Mouse (Mus musculus) right cerebral cortex, postnatal 10 days (tissue): Measurements from ENCODE around the gene Acad12.
A peak's percentile ranks its signal among the peaks of the same experiment; 100 is the strongest.

Source experiments
- DNase-seq, 2 experiments: peaks; one replicate each; pipeline ENCODE4 v3.0.0; 2021; ENCODE audit warnings: low spot score in 2 of 2

Acad12 gene

DNA sequence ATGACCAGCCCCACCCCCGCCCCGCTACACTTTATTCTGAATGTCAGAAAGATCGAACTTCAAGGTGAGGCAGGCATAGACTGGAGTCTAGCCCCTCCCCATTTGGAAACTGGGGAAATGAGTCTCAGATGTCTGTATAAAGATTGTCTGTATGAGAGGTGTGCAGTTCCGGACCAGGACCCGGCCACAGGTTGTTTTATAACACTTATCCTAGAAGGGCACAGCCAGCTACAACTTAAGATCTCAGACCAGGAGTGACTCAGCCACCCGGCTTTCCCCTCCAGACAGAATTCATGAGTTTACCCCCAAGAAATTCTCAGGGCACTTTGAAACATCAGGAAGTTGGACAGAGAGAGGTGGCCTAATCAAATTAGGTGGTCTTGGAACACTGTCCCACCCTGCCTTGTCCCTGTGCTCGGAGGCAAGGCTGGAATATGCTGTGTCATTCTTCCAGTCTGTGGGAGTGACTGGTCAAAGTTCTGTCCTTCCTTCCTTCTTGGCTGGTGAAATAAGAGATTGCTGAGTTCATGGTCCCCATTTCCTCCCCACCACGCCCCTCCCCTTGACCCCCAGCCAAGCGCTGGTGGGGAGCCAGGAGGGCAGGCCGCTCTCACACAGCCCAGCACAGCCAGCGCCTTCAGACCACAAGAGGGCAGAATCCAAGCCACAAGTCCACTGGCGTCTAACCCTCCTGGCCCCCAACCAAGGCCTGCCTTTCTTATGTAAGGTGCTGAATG lies 34.8 kb downstream of the Acad12 start:
- DNase-seq: peak; percentile 80 to 85

DNA sequence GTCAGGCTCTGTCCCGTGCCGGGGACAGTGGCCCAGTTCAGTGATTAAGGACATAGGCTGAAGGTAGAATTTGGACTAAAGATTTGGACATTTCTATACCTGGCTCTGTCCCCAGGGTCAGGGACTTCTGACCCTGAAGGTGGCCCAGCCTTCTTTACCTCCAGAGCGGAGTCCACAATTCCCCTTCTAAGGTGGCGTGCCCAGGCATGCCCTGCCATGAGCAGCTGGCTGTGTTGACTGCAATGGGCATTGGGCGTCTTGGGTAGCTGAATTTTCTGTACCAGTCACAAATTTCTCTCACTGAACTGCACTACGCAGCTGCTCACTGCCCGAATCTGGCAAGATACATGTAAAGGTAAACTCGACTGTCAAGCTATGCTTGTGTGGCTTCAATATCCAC lies 36.8 kb downstream of the Acad12 start:
- DNase-seq: no peak

DNA sequence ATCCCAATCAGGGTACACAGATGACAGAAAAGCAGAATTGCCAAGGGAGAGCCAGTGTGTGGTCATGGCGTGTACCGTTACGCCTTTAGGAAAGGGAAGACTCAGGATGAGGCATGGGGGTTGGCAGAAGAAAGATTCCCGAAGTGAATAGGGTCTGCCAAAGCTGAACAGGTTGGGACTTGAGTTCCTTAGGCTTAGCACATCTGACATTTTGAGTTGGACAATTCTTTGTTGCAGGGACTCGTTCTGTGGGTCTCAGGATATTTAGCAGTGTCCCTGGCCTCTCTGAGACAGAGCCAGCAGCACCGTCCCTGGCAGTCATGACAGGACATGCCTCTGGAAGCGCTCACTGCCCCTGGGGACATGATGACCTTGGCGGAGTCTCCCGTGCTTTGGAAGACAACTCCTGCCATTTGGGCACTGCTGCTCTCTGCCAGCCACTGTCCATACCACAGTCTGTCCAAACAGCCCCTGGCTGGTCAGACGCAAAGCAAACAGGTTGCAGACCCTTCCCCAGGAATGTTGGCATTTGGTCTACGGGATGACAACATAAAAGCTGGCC lies 41.7 kb downstream of the Acad12 start:
- no peak for DNase-seq

DNA sequence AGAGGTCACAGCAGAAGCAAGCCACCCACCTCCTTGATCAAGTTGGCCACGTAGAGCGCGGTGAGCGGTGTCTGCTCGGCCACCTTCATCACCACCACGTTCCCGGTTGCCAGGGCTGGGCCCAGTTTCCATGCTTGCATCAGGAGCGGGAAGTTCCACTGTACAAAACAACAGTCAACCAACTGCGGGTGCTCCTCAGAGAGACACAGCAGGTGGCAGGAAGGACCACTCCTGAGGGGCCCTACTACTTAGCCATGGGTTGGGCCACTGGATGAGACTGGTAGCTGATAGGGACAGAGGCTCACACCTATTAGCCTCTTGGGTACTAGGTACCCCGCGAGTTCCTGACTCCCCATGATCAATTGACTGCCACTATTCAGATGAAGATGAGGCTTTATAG lies 42.9 kb downstream of the Acad12 start:
- no peak for DNase-seq

DNA sequence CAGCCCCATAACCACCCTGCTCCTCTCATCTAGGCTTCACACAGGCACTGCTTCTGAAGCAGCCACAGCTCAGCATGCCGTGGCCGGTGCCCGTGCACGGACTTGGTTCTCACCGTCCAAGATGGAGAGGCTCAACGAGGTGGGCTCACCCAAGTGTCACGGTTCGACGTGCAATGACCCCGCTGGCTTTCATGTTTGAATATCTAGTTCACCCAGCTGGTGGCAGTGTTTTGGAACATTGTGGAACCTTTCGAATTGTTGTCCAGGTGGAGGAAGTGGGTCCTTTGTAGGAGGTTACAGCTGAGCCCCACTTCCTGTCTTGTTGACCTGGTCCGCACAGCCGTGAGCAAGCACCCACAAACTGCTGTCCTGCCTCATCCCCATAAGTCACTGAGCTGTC lies 44.6 kb downstream of the Acad12 start:
- no peak for DNase-seq

DNA sequence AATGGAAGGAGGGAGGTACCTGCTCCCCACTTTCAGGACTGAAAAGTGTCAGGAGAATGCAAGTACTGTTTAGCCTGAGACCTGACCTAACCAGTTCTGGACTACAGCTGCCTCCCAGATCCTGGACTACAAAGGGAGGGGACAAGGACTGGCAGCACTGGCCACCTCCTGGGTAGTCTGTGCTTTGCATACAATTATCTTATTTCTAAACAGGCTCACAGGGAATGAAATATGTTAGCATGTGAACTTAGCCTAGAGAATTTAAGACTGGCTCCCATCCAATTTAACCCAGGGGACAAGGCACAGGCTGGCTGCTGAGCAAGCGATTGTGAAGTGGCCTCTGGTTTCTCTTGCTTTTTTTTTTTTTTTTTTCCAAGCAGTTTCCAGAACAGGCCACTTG lies 48.0 kb downstream of the Acad12 start:
- no peak for DNase-seq

DNA sequence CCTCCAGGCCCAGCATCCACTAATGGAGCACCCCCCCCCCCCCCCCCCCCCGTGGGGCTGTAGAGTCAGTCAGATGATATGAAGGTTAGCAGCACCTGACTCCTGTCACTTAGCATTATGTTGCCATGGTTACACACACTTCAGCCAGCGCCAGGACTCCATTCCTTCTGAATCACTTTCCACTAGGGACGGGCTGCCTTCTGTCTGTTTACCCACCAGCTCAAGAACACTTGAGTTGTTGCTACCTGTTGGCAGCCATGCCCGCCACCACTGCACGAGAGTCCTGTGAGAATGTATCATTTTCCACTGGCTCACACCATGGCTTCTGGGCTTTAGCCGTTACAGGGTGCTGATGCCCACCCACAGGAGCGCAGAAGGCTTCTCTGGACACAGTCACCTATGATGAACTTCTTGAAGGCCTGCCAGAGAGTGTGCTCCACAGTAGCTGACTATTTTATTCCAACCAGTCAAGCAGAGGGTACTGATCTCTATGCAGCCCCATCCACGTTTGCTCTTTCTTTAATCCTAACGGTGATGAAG lies 48.8 kb downstream of the Acad12 start:
- DNase-seq: no peak

DNA sequence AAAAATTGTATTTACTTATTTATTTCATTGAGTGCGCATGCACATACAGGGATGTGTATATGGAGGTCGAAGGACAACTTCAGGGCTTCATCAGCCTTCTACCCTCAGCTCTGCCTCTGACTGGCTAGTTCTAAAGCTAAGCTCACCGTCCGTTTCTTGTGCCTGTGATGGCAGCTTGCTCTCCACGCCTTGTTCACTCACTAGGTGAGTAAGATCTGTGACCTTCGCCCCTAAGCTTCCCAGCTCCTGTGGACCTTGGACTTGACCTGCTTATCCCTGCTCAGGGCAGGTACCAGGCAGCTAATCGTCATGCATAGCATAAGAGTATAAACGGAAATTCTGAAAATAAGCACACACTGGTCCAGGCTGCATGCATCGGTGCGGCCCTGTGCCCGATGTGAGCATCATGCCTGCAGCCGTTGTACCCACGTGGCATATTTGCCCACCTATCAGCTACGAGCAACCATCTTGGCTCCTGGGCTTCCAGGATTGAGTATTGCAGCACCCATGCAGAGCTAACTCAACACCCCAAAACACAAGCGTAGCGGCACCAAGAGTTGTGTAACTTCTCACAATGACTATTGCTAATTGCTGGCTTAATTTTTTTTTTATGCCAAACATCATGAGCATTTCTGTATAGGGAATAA lies 52.6 kb downstream of the Acad12 start:
- no peak for DNase-seq

DNA sequence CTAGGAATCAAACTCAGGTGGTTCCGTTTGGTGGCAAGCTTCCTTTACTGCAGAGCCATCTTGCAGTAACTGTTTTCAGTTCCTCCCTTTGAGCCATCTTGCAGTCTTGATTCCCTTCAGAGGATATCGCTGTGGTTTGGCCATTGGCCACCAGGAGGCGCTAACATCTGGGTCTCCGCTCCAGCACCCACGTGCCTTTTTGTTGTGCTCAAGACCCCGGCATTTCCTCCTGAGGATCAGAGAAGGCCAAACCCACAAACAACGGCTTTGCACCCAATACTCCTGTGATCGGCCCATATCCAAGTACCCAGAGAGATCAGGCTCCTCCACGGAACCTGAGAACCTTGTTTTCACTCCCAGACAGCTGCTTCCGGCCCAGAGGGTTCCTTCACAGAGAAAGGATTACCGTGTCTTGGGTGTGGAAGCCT lies 54.3 kb downstream of the Acad12 start:
- DNase-seq: peak; percentile 85 to 87

DNA sequence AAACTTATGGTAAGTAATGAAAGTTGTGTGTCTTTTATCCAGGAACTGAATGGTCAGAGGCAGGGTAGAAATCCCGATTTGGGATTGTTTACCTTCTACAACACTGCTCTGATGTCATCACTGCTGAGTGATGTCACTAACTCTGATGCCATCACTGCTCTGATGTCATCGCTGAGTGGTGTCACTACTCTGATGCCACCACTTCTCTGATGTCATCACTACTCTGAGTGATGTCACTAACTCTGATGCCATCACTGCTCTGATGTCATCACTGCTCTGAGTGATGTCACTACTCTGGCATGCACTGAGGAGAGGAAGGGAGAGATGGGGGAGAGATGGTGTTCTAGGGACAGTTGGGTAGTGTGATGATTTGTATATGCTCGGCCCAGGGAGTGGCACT lies 56.3 kb downstream of the Acad12 start:
- no peak for DNase-seq

DNA sequence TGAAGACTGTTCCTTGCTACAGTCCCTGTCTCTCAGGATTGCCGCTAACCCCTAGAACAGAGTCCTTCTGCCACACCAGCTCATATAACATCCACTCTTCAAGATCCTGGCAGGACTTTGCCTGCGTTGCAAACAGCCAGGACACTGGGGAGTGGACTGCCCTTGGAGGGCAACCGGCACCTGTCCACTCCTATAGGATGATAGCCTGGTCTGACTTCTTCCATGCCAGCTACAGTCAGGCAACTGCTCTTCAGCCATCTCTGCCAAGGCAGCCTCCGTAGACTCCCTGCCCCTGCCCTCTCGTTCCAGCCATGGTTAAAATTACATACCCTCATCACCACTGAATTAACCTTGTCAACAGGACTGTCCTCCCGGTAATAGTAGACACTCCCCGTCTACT lies 69.5 kb downstream of the Acad12 start:
- no peak for DNase-seq

DNA sequence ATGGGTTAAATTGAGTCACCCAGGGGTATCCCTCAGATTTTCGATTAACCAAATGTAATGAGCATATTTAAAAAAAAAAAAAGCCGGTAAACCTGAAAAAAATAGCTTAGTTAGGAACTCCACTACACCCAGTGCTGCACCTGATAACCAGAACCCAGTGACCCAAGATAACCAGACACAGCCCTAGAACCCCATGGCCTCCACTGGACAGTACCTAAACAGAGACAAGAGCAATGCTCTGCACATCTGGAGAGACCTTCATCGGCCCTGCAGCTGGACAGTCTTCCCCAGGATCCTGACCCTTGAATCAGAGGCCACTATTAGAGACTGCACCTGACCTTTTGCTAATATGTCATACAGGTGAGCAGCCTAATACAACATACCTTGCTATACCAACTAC lies 71.7 kb downstream of the Acad12 start:
- no peak for DNase-seq
